Mouse (Mus musculus) forebrain, embryonic 16.5 days (tissue): ENCODE measurements at regions not wholly inside any gene's neighbourhood (a gene's known extent, or its start where the extent isn't known, plus 50 kb on each side); places are given as distances from the start of the nearest gene placed in this dataset.

Experiments used
- ATAC-seq: fragments of 200-750 bp; cut with Nextera tagmentation; 2 replicates; pipeline ENCODE4 v1.8.0; 2017; ENCODE audit warnings: mild to moderate bottlenecking, moderate library complexity
- H3K27ac ChIP-seq: fragments of 300-500 bp; sonication (generic); 2 replicates; pipeline ENCODE4 v1.5.1; 2014; ENCODE audit warnings: low read length, control low read depth
- H3K27me3 ChIP-seq: fragments of 300-500 bp; sonication (generic); replicated peaks from 2 replicates; pipeline ENCODE4 v1.6.1; 2014; ENCODE audit warnings: low read length; ENCODE audit not compliant: control insufficient read depth, insufficient read depth
- H3K36me3 ChIP-seq: fragments of 300-500 bp; sonication (generic); 2 replicates; pipeline ENCODE4 v1.6.1; 2014; ENCODE audit not compliant: control insufficient read depth, insufficient read depth
- H3K4me1 ChIP-seq: fragments of 300-500 bp; sonication (generic); replicated peaks from 2 replicates; pipeline ENCODE4 v1.6.1; 2014; ENCODE audit warnings: low read length; ENCODE audit not compliant: control insufficient read depth, insufficient read depth
- H3K4me2 ChIP-seq: fragments of 300-500 bp; sonication (generic); 2 replicates; pipeline ENCODE4 v1.6.1; 2014; ENCODE audit warnings: mild to moderate bottlenecking, low read length, control low read depth
- H3K4me3 ChIP-seq: fragments of 300-500 bp; sonication (generic); replicated peaks from 2 replicates; pipeline ENCODE4 v1.5.1; 2014; ENCODE audit warnings: mild to moderate bottlenecking, low read length, control low read depth
- H3K9ac ChIP-seq: fragments of 300-500 bp; sonication (generic); replicated peaks from 2 replicates; pipeline ENCODE4 v1.6.1; 2014; ENCODE audit warnings: low read depth, low read length, control low read depth
- H3K9me3 ChIP-seq: fragments of 300-500 bp; sonication (generic); 2 replicates; pipeline ENCODE4 v1.6.1; 2016; ENCODE audit warnings: low read length; ENCODE audit not compliant: control insufficient read depth
- WGBS: fragments of 180-500 bp; shearing (Covaris S2); extraction: QIAGEN DNeasy Blood & Tissue Kit; methylation state at CpG from one replicate; pipeline ENCODE4 v1.1.7; 2014; 5-methylcytosine and 5-hydroxymethylcytosine counted together

DNA sequence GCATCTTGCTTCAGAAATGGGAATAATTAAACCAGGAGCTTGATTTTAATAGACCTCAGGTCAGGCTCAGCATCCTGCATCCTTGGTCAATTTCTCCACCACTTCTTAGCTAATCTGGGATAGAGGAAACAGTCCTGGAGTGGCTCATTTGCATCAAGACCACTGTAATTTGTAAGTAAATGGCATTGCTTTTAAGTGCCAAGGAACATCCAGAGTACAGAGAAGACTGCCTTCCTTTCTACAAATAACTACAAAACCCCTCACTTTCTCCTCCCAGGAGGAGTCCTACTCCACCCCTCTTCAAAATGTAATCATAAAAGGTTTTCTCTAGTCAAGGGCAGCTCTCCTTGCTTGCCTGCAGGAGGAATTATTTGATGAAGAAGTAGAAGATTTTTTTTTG lies 96.2 kb upstream of the Camk1g start:
- Histone ChIP-seq H3K36me3 (no peaks in the 10 kb centered on the region), H3K9me3 (no peaks in the 10 kb centered on the region), H3K27ac (no peak overlapping the region), H3K4me3 (no peak overlapping the region), H3K27me3 (no peaks in the 10 kb centered on the region), H3K4me1 (no peaks in the 10 kb centered on the region), H3K9ac (no peak overlapping the region), H3K4me2 (no peak overlapping the region)
- no peak for ATAC-seq

DNA sequence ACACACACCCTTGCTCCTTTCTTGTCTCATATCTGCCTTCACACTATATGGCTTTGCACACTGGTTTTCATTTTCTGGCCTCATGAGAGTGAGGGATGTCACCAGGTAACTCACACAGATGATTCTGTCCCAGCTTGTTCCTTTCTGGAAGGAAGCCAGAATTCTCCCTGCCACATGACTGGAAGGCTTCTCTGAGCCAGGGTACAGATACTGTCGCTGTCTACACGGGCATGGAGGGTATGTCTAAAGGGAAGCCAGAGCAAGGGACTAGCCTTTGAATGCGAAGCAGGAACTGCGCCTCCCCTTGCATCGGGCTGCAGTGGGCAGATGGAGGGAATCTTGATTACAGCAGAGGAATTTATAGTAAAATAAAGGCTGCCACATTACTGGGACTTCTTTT lies 89.6 kb upstream of the Camk1g start:
- no peak overlapping the region for H3K27ac ChIP-seq
- H3K4me1 ChIP-seq = no peaks in the 10 kb centered on the region; the same call in 1 of the 2 replicates
- H3K4me2 ChIP-seq = no peak overlapping the region
- H3K9me3 ChIP-seq = no peaks in the 10 kb centered on the region
- H3K4me3 ChIP-seq = no peak overlapping the region
- no peaks in the 10 kb centered on the region for H3K36me3 ChIP-seq
- H3K9ac ChIP-seq = no peak overlapping the region
- 0 out of 2 replicates have a peak, but pooled peaks have one; percentile 26 for ATAC-seq
- H3K27me3 ChIP-seq = no peaks in the 10 kb centered on the region
- 63% methylated on average over 5 of the region's 5 CpGs for WGBS

DNA sequence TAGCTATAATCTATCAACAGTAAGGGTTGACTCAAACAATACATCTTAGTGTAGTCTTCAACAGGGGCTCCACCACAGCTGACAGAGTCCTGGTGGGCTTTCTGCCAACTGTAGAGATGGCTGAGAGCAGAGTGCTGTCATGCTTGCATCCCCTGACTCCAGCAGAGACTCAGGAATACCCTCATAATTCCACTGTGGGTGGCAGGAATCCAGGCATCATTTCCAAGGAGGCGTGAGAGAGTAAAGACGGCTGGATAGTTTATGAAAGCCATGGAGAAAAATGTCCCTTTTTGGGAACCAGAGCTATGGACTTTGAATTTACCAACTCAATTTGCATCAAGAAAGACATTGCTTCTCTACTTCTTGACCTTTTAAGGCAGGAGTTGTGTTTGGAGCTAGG lies 87.8 kb upstream of the Camk1g start:
- no peak overlapping the region for H3K9ac ChIP-seq
- ATAC-seq = no peak
- H3K27ac ChIP-seq = no peak overlapping the region
- WGBS = 66% methylated on average over 2 of the region's 2 CpGs
- no peak overlapping the region for H3K4me2 ChIP-seq
- no peaks in the 10 kb centered on the region; the same call in 1 of the 2 replicates for H3K4me1 ChIP-seq
- H3K36me3 ChIP-seq = no peaks in the 10 kb centered on the region
- H3K27me3 ChIP-seq = no peaks in the 10 kb centered on the region
- no peak overlapping the region for H3K4me3 ChIP-seq
- no peaks in the 10 kb centered on the region for H3K9me3 ChIP-seq

DNA sequence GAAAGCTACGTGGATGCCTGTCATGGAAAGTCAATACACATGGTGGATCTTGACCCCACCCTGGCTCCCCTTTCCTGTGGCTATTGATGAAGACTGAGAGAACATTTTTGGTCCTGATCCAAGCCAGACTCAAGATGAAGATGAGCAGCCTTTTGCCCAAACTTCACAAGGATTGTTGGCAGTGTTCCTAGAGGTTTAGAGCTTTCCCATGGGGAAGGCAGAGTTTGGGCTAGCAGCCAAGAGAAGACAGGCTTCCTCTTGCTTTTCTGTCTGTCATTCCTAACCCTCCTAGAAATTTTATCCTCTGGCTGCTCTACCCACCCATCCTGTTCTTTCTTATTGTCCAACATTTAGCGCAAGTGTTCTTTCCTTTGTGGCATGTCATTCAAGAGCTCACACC lies 83.6 kb upstream of the Camk1g start:
- H3K9me3 ChIP-seq = no peaks in the 10 kb centered on the region
- peaks cover 13% of the 10 kb centered on the region for H3K4me1 ChIP-seq
- 74% methylated on average over 2 of the region's 2 CpGs for WGBS
- no peak for ATAC-seq
- H3K4me3 ChIP-seq = no peak overlapping the region
- H3K36me3 ChIP-seq = no peaks in the 10 kb centered on the region
- no peak overlapping the region for H3K9ac ChIP-seq
- no peaks in the 10 kb centered on the region for H3K27me3 ChIP-seq
- no peak overlapping the region for H3K27ac ChIP-seq
- no peak overlapping the region for H3K4me2 ChIP-seq

DNA sequence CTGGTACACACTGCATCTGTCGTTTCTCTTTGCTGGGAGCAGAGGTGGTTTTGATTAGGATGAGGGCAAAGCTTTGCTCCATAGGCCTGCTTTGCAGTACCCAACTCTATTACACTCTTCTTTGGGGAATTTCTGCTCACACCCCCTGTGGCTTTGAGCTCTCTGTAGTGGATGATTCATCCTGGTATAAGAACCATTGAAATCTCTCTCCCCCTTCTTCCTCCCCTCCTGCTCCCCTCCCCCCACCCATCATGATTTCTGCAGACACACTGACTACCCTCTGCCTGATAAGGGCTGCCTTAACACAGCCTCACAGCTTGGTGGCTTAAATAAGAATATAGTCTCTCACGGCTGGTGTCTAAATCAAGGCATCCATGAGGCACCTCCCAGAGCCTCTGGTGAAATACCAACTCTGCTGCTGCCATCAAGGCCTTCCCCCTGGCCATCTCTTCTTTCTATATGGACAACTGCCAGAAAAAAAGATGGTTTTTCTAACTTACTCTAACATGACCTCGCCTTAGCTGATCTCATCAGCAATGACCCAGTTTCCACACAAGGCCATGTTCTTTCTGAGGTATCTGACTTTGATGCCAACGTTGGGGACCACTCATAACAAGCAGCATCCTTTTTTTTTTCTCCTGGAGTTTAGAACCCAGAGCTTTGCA lies 81.5 kb upstream of the Camk1g start:
- no peak overlapping the region for H3K4me3 ChIP-seq
- H3K9ac ChIP-seq = no peak overlapping the region
- H3K27me3 ChIP-seq = no peaks in the 10 kb centered on the region
- no peak overlapping the region for H3K4me2 ChIP-seq
- ATAC-seq = no peak
- H3K27ac ChIP-seq = no peak overlapping the region
- no peaks in the 10 kb centered on the region for H3K9me3 ChIP-seq
- no peaks in the 10 kb centered on the region for H3K36me3 ChIP-seq
- 64% methylated on average over 4 of the region's 4 CpGs for WGBS
- peaks cover 13% of the 10 kb centered on the region for H3K4me1 ChIP-seq

DNA sequence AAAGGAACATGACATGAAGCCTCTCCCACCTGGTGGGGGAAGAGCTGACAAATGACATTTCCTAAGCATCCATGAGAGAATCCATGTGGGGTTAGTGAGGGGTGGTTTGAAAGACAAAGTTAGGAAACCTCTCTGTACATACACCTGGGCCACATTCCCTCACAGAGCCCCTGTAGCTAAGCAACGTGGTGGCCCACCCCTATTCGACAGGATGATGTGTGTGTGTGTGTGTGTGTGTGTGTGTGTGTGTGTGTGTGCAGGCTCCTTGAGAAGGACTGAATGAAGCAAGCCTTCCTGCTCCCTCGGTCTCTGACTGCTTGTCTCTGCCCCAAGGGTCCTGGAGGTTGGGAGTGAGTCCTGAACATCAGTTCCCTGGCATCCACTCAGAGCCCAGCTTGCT lies 80.7 kb upstream of the Camk1g start:
- Histone ChIP-seq H3K9ac (no peak overlapping the region), H3K36me3 (no peaks in the 10 kb centered on the region), H3K4me2 (no peak overlapping the region), H3K9me3 (no peaks in the 10 kb centered on the region), H3K4me1 (peaks cover 13% of the 10 kb centered on the region), H3K4me3 (no peak overlapping the region), H3K27ac (no peak overlapping the region), H3K27me3 (no peaks in the 10 kb centered on the region)
- ATAC-seq = no peak
- WGBS = 49% methylated on average over 3 of the region's 3 CpGs

DNA sequence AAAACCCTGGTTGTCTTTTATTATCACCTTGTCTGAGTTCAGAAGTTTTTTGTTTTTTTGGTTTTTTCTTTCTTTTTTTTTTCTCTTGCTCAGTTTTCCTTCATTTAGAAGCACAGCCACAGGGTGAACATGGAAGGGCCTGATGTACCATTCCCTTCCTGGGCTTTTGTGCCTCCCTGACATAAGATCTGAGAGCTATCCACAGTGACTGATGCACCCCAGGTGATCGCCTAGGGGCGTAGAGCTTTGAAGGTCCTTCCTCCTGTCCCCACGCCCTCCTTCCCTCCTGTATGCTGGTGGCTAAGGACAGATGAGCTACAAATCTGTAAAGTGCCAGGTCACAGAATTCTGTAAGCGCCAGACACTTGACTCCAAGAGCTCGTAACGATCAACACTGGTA lies 80.1 kb upstream of the Camk1g start:
- H3K27ac ChIP-seq = peak overlapping the region; percentile 81; the same call in 1 of the 2 replicates
- no peaks in the 10 kb centered on the region for H3K27me3 ChIP-seq
- ATAC-seq = peak; percentile 24; the same call in 1 of the 2 replicates
- peaks cover 13% of the 10 kb centered on the region for H3K4me1 ChIP-seq
- H3K4me3 ChIP-seq = no peak overlapping the region
- no peak overlapping the region for H3K9ac ChIP-seq
- no peaks in the 10 kb centered on the region for H3K36me3 ChIP-seq
- H3K9me3 ChIP-seq = no peaks in the 10 kb centered on the region
- H3K4me2 ChIP-seq = no peak overlapping the region
- WGBS = 57% methylated on average over 6 of the region's 6 CpGs

DNA sequence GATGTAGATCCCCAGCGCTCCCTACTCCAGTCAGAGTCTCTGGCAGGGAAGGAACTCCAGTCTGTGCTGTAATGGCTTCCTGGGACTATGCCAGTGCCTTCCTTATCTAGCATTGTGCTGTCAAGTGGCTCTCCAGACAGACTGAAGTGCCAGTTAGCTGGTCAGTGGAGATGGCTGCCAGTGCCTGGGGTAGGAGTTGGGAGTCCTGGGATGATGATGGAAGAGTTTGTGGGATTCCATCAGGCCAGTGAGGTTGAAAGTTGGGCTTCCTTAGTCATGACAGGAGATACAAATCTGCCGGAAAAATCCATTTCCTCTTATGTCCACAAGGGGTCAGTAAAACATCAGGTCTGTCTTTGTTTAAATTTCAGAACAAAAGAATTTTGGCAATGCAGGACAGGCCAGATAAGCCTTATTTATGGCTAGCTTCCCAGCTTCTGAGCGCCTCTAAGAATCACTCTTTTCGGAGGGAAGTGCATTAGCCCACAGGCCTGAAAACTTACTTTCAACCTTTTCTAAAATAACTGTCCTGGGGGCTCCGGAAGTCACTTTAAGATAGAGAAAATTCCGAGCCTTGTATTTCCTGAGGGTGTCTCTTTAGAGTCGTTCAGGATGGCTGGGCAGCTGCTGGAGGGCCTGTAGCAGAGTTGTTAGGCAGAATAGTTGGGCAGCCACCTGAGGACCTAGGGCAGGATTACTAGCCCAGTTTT lies 79.5 kb upstream of the Camk1g start:
- Histone ChIP-seq H3K4me1 (peaks cover 13% of the 10 kb centered on the region), H3K4me3 (no peak overlapping the region), H3K27me3 (no peaks in the 10 kb centered on the region), H3K4me2 (no peak overlapping the region), H3K36me3 (no peaks in the 10 kb centered on the region), H3K9me3 (no peaks in the 10 kb centered on the region), H3K27ac (peak overlapping the region; percentile 81), H3K9ac (peak overlapping the region; percentile 24)
- ATAC-seq = peak; percentile 80
- 10% methylated on average over 7 of the region's 7 CpGs for WGBS

DNA sequence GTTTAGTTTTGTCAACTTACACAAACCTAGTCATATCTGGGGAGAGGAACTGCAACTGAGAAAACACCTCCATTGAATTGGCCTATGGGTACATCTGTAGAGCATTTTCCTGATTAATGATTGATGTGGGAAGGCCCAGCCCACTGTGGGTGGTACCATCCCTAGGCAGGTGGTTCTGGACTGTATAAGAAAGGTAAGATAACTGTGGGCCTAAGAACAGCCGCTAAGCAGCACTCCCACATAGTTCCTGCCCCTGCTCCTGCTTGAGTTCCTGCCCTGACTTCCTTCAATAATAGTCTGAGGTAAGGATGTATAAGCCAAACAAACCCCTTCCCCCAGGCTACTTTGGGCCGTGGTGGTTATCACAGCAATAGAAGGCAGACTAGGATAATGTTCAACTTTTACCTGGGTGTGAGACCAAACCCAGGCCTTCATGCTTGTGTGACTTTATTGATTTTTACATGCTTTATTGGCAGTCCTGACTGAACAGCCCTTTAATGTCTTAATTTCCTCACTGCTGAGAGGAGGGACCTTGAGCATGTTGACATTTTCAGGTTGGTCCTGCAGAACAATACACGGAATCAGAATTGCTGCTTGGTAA lies 78.8 kb upstream of the Camk1g start:
- ATAC-seq = no peak
- 76% methylated on average over 3 of the region's 3 CpGs for WGBS
- H3K4me2 ChIP-seq = no peak overlapping the region
- peaks cover 13% of the 10 kb centered on the region for H3K4me1 ChIP-seq
- 0 out of 2 replicates have a peak overlapping the region, but pooled peaks have one; percentile 24 for H3K9ac ChIP-seq
- H3K4me3 ChIP-seq = no peak overlapping the region
- peak overlapping the region; percentile 81 for H3K27ac ChIP-seq
- H3K9me3 ChIP-seq = no peaks in the 10 kb centered on the region
- no peaks in the 10 kb centered on the region for H3K36me3 ChIP-seq
- H3K27me3 ChIP-seq = no peaks in the 10 kb centered on the region
